ENCODE assay signal across 18 mouse cellular contexts in the genomic region with DNA sequence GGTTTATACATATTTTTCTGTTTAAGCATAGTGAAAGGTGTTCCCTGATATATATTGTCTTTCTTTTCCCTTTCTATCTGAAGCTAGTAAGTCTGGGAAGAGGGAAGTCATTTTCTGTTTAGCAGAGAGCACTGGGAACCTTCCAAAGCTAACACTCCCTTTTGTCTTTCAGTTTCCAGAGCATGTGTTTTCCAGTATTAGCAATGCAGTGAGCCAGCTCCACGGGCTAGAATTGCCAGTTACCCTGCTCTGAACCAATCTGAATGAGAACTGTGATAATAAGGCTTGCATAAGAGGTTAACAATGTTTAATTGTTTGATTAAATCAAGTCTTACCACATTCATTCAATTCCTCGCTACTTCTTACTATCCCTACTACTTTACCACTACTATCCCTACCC.
DNase-seq lines count a peak whose midpoint lies in the region; ATAC-seq lines count a peak whose summit lies in the region.
"Had no signal": no experiment of that assay in that cellular context is flagged by ENCODE, and none has a peak within 500 bp of the region (broad histone marks: within the 10 kb centered on the region; RNA-seq: fewer than 3 reads in every experiment).

No protein-coding gene starts in this region.

- H3K27ac ChIP-seq in forebrain, embryonic 16.5 days (ENCODE audit: low read length), result no peak overlapping the region
- no peak overlapping the region for H3K27ac ChIP-seq in forebrain, embryonic 10.5 days
- H3K27ac ChIP-seq: heart, embryonic 13.5 days; intestine, embryonic 15.5 days; limb, embryonic 15.5 days; lung, embryonic 15.5 days; neural tube, embryonic 15.5 days had no signal

- no peaks in the 10 kb centered on the region for H3K27me3 ChIP-seq in forebrain, embryonic 16.5 days (replicated peaks; ENCODE audit: control insufficient read depth, insufficient read depth, low read length)
- H3K27me3 ChIP-seq in forebrain, embryonic 10.5 days (ENCODE audit: poor library complexity, severe bottlenecking), result no peaks in the 10 kb centered on the region
- H3K27me3 ChIP-seq: heart, embryonic 13.5 days; intestine, embryonic 15.5 days; limb, embryonic 15.5 days; lung, embryonic 15.5 days; neural tube, embryonic 15.5 days had no signal

- no peaks in the 10 kb centered on the region for H3K4me1 ChIP-seq in forebrain, embryonic 16.5 days (replicated peaks; ENCODE audit: control insufficient read depth, insufficient read depth, low read length)
- no peaks in the 10 kb centered on the region for H3K4me1 ChIP-seq in forebrain, embryonic 10.5 days
- H3K4me1 ChIP-seq: heart, embryonic 13.5 days; intestine, embryonic 15.5 days; lung, embryonic 15.5 days; neural tube, embryonic 15.5 days had no signal

- H3K36me3 ChIP-seq in forebrain, embryonic 16.5 days (ENCODE audit: control insufficient read depth, insufficient read depth), result no peaks in the 10 kb centered on the region
- H3K36me3 ChIP-seq in forebrain, embryonic 10.5 days (replicated peaks), result no peaks in the 10 kb centered on the region
- H3K36me3 ChIP-seq: heart, embryonic 13.5 days; intestine, embryonic 15.5 days; limb, embryonic 15.5 days; lung, embryonic 15.5 days; neural tube, embryonic 15.5 days had no signal

- DNase-seq in forebrain, embryonic 10.5 days (ENCODE audit: extremely low spot score, low spot score), result no peak
- peak; percentile 16 for DNase-seq in heart, adult 8-10 months (ENCODE audit: low spot score)
- no peak for DNase-seq in heart, postnatal 25 days (ENCODE audit: low spot score)
- peak; percentile 7 for DNase-seq in urinary bladder, postnatal 25 days (ENCODE audit: low spot score)
- no peak for DNase-seq in urinary bladder, adult 2 months (ENCODE audit: low spot score)
- peak; percentile 43 for DNase-seq in lung, postnatal 36 days
- DNase-seq in retina, embryonic 14.5 days (ENCODE audit: low spot score), result no peak
- DNase-seq: cerebellum, adult 11 months; cerebellum, postnatal 25 days; right cerebral cortex, adult 18-20 months; thymus, postnatal 36 days had no signal

- no peak overlapping the region for H3K9ac ChIP-seq in forebrain, embryonic 16.5 days (replicated peaks; ENCODE audit: low read depth, low read length)
- H3K9ac ChIP-seq: heart, embryonic 13.5 days; intestine, embryonic 15.5 days; limb, embryonic 15.5 days; lung, embryonic 15.5 days; neural tube, embryonic 15.5 days had no signal

- WGBS in forebrain, embryonic 16.5 days, result 33% methylated on average over 2 of the region's 2 CpGs
- 64% methylated on average over 2 of the region's 2 CpGs for WGBS in forebrain, embryonic 10.5 days

- no peak overlapping the region for H3K4me2 ChIP-seq in forebrain, embryonic 16.5 days (ENCODE audit: low read length)
- H3K4me2 ChIP-seq: heart, embryonic 13.5 days; intestine, embryonic 15.5 days; limb, embryonic 15.5 days; lung, embryonic 15.5 days; midbrain, embryonic 11.5 days; neural tube, embryonic 15.5 days had no signal

- no peaks in the 10 kb centered on the region for H3K9me3 ChIP-seq in forebrain, embryonic 16.5 days (ENCODE audit: control insufficient read depth, low read length)
- H3K9me3 ChIP-seq in forebrain, embryonic 10.5 days, result no peaks in the 10 kb centered on the region
- H3K9me3 ChIP-seq: heart, embryonic 13.5 days; intestine, embryonic 15.5 days; limb, embryonic 15.5 days; lung, embryonic 15.5 days; neural tube, embryonic 15.5 days had no signal

- ATAC-seq in forebrain, embryonic 16.5 days, result peak; percentile 57; the same call in 1 of the 2 replicates
- ATAC-seq: intestine, embryonic 15.5 days had no signal

- intact Hi-C loops in heart, postnatal 25 days (cut with DNase I), result no loop called here

- no peak overlapping the region for H3K4me3 ChIP-seq in forebrain, embryonic 16.5 days (replicated peaks; ENCODE audit: low read length)
- H3K4me3 ChIP-seq in forebrain, embryonic 10.5 days, result no peak overlapping the region
- H3K4me3 ChIP-seq: heart, embryonic 13.5 days; intestine, embryonic 15.5 days; limb, embryonic 15.5 days; lung, embryonic 15.5 days; neural tube, embryonic 15.5 days had no signal

Comparison
In these comparisons a context has a peak if more than half of its experiments do, and no peak if none do; other contexts are left out.
1. DNase-seq: peak in heart, adult 8-10 months (single experiment), urinary bladder, postnatal 25 days (single experiment) and lung, postnatal 36 days (single experiment); none in forebrain, embryonic 10.5 days (single experiment), heart, postnatal 25 days (single experiment), urinary bladder, adult 2 months (single experiment) and retina, embryonic 14.5 days (single experiment).